Mouse (Mus musculus) cerebellum, adult 18-20 months (tissue): ENCODE measurements around the gene Pla2g3.

Source experiments
- DNase-seq, 2 experiments: peaks; one replicate each; pipeline ENCODE4 v3.0.0; 2021

The Pla2g3 gene

DNA sequence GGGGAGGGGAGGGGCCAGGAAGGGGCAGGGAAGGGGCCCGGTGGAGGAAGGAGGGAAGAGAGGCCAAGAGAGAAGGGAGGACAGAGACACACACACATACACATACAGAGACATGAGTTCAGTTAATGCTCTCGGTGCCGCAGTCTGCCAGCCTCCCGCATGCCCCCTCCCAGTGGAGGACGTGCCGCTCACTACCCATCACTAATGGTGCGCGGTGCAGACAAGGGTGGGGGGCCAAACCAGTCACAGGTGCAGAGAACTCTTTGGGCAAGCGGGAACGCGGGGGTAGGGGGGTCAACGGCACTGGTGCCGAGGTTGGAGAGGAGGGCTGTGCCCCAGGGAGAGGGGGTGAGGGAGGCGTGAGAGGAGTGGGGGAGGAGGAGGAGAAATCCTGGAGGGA is 32.8 kb downstream of the Pla2g3 start:
- peak; percentile 51 to 52 for DNase-seq

GRCm38 (mm10) chr11:3521339-3522224 is 33.5 kb downstream of the Pla2g3 start:
- DNase-seq: peak; percentile 57 to 61

DNA sequence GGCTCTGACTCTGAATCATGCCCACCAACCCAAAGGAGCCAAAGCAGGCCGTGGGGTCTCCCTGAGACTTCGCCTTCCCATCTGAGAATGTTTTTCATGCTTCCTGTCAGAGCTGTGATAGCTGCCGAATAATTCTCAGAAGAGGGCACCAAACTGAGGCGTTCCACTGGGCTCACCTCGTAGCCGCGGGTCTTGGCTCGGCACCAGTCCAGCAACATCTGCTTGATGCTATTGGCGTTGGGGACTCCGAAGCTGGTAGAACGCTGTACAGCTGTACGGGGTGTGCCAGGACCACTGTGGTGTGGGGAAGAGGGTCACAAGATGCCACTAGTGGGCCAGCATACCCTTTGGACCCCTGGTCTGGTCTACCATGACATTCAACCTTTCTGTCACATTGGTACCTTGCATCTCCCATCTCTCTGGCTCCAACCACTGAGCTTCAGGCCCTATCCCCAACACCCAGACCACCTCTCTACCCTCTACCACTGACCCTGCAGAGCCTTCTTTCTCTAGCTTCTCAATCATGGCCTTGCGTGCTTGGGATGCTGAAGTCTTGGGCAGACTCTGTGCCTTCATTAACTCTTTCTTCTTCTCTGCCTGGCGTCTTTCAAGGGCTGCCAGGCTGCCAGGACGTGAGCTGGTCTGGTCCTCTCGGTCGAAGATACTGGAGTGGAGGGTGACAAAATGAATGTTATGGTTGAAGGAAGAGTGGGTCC is 34.4 kb downstream of the Pla2g3 start:
- no peak for DNase-seq

DNA sequence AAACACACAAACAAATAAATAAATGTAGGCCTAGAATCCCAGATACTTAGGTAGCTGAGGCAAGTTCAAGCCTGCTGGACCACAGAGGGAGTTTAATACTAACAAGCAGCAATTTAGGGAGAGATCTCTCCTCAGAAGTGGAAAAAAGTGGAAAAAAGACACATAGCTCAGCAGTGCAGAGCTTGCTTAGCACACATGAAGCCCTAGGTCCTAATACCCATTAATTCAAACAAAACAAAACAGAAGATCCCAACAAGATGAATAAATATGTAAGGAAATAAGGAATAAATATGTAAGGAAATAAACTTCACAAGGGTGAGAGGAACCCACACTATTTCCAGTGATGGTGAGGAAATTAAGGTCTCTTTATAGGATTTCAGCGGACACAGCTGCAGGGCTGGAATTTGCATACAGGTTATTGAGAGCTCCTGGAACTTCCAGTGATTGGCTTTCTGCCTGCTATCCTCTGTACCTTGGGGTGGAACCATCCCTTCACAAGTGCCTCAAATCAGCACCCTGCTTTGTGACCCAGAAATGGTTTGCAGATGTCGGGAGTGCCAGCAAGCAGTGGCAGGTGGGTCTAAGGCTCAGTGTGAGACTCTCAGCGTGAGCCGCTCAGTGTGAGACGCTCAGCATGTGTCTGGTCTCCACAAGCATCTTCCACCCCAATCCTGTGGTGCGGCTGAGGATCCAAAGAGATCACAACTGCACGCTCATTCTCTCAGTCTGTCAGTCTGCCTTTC is 35.9 kb downstream of the Pla2g3 start:
- no peak for DNase-seq

- DNase-seq: no peak
Measured at GRCm38 (mm10) chr11:3525560-3525959, 37.5 kb downstream of the Pla2g3 start.

DNA sequence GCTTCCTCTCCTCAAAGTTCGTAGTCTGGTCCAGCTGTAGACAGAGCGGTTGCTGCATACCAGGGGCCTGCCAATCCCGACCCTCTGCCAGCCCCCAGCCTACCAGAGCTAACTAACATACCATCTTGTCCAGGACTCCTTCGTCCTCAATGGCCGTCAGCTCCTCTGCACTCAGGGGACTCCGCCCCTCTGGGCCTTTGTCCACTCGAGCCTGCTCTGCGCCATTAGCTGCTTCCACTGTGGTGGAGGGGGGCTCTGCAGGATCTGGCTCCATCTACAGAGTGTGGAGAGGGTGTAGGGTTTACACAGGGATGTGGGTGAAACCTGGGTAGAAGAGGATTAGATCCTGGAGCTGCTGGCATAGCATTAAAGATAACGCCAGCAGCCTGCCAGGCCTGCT is 38.1 kb downstream of the Pla2g3 start:
- DNase-seq: no peak

- DNase-seq: peak in 1 of 2 experiments; percentile 9
Measured at GRCm38 (mm10) chr11:3526979-3527738, 39.1 kb downstream of the Pla2g3 start.

- peak in 1 of 2 experiments; percentile 12 for DNase-seq
Measured at GRCm38 (mm10) chr11:3527766-3528165, 39.7 kb downstream of the Pla2g3 start.

DNA sequence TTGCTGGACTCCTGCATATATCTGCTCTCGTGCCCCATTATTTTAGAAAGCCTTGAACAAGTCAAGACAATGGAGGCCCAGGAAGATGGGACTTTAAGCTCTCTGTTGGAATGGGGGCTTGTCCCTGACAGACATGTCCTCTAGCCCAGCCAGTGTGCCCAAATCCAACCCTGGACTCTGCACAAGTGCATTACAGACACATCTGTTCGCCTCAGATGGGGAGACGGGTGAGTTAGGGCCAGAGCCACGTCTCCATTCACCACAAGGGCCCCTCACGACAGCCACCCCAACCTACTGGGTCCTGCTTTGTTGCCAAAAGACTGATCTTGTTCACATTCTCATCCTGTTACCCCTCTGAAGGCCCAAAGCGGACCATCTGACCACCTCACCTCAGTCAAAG is 40.1 kb downstream of the Pla2g3 start:
- peak in 1 of 2 experiments; percentile 7 for DNase-seq

- DNase-seq: peak in 1 of 2 experiments; percentile 10
Measured at GRCm38 (mm10) chr11:3529476-3530252, 41.6 kb downstream of the Pla2g3 start.

GRCm38 (mm10) chr11:3530731-3531130 is 42.6 kb downstream of the Pla2g3 start:
- no peak for DNase-seq

- peak in 1 of 2 experiments; percentile 59 for DNase-seq
Measured at GRCm38 (mm10) chr11:3531634-3532033, 43.5 kb downstream of the Pla2g3 start.

- peak in 1 of 2 experiments; percentile 16 for DNase-seq
Measured at GRCm38 (mm10) chr11:3532101-3532931, 44.2 kb downstream of the Pla2g3 start.

DNA sequence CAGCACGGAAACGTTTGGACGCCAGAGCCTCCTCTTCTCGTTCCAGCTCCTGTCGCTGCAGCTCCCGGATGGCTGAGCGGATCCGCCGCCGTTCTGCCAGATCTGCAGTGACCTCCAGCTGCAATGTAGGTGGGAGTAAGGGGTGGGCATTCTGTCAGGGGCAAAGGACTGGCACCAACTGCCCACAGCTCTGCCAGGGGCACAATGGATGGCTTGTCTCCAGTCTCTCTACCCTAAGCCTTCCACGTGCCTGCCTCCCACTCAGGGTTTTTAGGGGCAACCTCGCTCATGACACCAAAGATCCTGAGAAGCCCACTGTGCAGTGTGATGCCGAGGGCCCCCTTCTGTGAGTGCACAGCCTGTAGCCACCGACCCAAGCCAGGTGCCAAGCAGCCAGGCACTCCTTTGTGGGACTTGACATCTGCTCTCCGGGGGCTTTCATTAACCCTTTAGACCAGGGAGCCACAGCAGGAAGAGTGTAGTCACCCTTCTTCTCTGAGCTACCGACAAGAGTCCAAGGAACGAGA is 45.4 kb downstream of the Pla2g3 start:
- DNase-seq: no peak

- no peak for DNase-seq
Measured at GRCm38 (mm10) chr11:3534956-3535355, 46.9 kb downstream of the Pla2g3 start.

GRCm38 (mm10) chr11:3535406-3535986 is 47.4 kb downstream of the Pla2g3 start:
- DNase-seq: peak; percentile 94 to 97

DNA sequence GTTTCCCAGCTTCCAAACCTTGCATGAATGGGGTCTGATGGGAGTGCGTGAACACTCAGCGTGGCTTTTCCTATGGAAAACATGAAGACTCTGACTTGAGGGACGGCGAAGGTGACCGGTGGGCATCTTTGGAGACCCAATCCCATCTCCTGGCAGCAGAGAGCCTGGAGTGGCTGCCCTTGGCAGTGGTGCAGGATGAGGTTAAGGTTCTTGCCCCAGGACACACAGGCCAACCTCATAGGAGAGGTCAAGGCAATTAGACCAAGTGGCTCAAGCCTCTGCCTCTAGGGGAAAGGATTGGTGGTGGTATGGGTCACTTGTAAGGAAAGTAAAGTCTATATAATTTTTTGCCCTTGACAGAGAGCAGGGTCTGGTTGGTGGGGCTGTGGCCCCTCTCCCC is 48.0 kb downstream of the Pla2g3 start:
- DNase-seq: peak in 1 of 2 experiments; percentile 27

- DNase-seq: peak in 1 of 2 experiments; percentile 8
Measured at GRCm38 (mm10) chr11:3536745-3537333, 48.8 kb downstream of the Pla2g3 start.

DNA sequence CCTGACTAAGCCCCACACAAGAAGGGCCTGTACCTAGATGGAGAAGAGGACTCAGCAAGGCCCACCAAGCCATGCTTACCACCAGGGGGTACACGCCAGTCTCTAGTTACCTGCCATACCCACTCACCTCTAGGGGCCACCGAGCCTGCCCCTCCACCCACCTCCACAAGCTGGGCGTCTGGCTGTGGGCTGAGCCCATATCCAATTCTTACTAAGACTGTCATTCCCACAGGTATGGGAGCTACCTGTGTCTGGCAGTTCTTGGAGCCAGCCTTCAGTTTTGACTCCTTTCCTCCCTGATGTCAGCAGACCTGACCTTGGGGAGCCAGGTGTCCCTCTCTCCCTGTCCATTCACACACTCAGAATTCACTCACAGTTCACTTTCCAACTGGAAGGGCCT is 49.6 kb downstream of the Pla2g3 start:
- DNase-seq: peak in 1 of 2 experiments; percentile 4

GRCm38 (mm10) chr11:3538341-3538740 is 50.3 kb downstream of the Pla2g3 start:
- no peak for DNase-seq
